Mouse (Mus musculus) heart, embryonic 12.5 days (tissue): ENCODE results near the gene Vipr2. TPM values are rescaled to one million over a fixed set of nuclear protein-coding genes. Genes with fewer than 3 reads are reported as not detected.

Source experiments
- ATAC-seq: fragments of 200-750 bp; cut with Nextera tagmentation; 2 replicates; pipeline ENCODE4 v1.8.0; 2017; ENCODE audit warnings: moderate TSS enrichment, moderate library complexity; ENCODE audit not compliant: insufficient number of reproducible peaks, low FRiP score
- H3K27ac ChIP-seq: fragments of 300-500 bp; sonication (generic); 2 replicates; pipeline ENCODE4 v1.5.1; 2016; ENCODE audit warnings: mild to moderate bottlenecking, moderate library complexity; ENCODE audit not compliant: poor library complexity, severe bottlenecking
- H3K27me3 ChIP-seq: fragments of 300-500 bp; sonication (generic); replicated peaks from 2 replicates; pipeline ENCODE4 v1.6.1; 2016; ENCODE audit warnings: mild to moderate bottlenecking, moderate library complexity
- H3K36me3 ChIP-seq: fragments of 300-500 bp; sonication (generic); 2 replicates; pipeline ENCODE4 v1.6.1; 2016; ENCODE audit warnings: mild to moderate bottlenecking, moderate library complexity
- H3K4me1 ChIP-seq: fragments of 300-500 bp; sonication (generic); replicated peaks from 2 replicates; pipeline ENCODE4 v1.6.1; 2016; ENCODE audit warnings: mild to moderate bottlenecking
- H3K4me2 ChIP-seq: fragments of 300-500 bp; sonication (generic); 2 replicates; pipeline ENCODE4 v1.6.1; 2016; ENCODE audit warnings: mild to moderate bottlenecking, moderate library complexity
- H3K4me3 ChIP-seq: fragments of 300-500 bp; sonication (generic); 2 replicates; pipeline ENCODE4 v1.5.1; 2016; ENCODE audit warnings: mild to moderate bottlenecking
- H3K9ac ChIP-seq: fragments of 300-500 bp; sonication (generic); 2 replicates; pipeline ENCODE4 v1.6.1; 2016; ENCODE audit warnings: mild to moderate bottlenecking, moderate library complexity
- H3K9me3 ChIP-seq: fragments of 300-500 bp; sonication (generic); replicated peaks from 2 replicates; pipeline ENCODE4 v1.6.1; 2016; ENCODE audit warnings: mild to moderate bottlenecking, moderate library complexity
- WGBS: fragments of 180-500 bp; shearing (Covaris S2); methylation state at CpG from one replicate; pipeline ENCODE4 v1.1.7; 2016; 5-methylcytosine and 5-hydroxymethylcytosine counted together
- polyA plus RNA-seq: library from polyadenylated mRNA; unstranded; fragments of >200 nt; fragmentation: Nextera tagmentation; extraction: Ambion mirVana; gene quantifications from 2 replicates; pipeline ENCODE4 v1.2.1, GENCODE M21; 2016

The Vipr2 gene
- polyA plus RNA-seq, 1 experiment from 2014 or later: 0.70 TPM

- 78% methylated on average over 8 of the region's 8 CpGs for WGBS
Measured at GRCm38 (mm10) chr12:116097166-116097565, 19.6 kb downstream of the Vipr2 start.

GRCm38 (mm10) chr12:116101945-116102344, 24.4 kb downstream of the Vipr2 start:
- Histone ChIP-seq H3K4me2 (no peak overlapping the region), H3K4me1 (no peaks in the 10 kb centered on the region), H3K27me3 (no peaks in the 10 kb centered on the region), H3K4me3 (no peak overlapping the region), H3K36me3 (no peaks in the 10 kb centered on the region), H3K27ac (no peak overlapping the region), H3K9ac (no peak overlapping the region), H3K9me3 (no peaks in the 10 kb centered on the region)
- WGBS: 84% methylated on average over 2 of the region's 2 CpGs
- no peak for ATAC-seq

More at GRCm38 (mm10) chr12:116097166-116097565, 19.6 kb downstream of the Vipr2 start:
- Histone ChIP-seq H3K36me3 (no peaks in the 10 kb centered on the region), H3K9me3 (no peaks in the 10 kb centered on the region), H3K4me1 (no peaks in the 10 kb centered on the region), H3K9ac (no peak overlapping the region), H3K27me3 (no peaks in the 10 kb centered on the region), H3K4me2 (no peak overlapping the region), H3K4me3 (no peak overlapping the region), H3K27ac (no peak overlapping the region)
- no peak for ATAC-seq

GRCm38 (mm10) chr12:116109451-116110353, 32.2 kb downstream of the Vipr2 start:
- H3K9ac ChIP-seq: no peak overlapping the region
- no peaks in the 10 kb centered on the region for H3K4me1 ChIP-seq
- no peaks in the 10 kb centered on the region for H3K36me3 ChIP-seq
- H3K9me3 ChIP-seq: peaks cover 14% of the 10 kb centered on the region; the same call in 1 of the 2 replicates
- no peak for ATAC-seq
- no peak overlapping the region for H3K4me2 ChIP-seq
- no peak overlapping the region for H3K4me3 ChIP-seq
- H3K27ac ChIP-seq: no peak overlapping the region
- H3K27me3 ChIP-seq: no peaks in the 10 kb centered on the region
- WGBS: 67% methylated on average over 9 of the region's 9 CpGs

- Histone ChIP-seq H3K9me3 (peaks cover 14% of the 10 kb centered on the region; the same call in 1 of the 2 replicates), H3K27ac (no peak overlapping the region), H3K4me2 (no peak overlapping the region), H3K4me1 (no peaks in the 10 kb centered on the region), H3K27me3 (no peaks in the 10 kb centered on the region), H3K9ac (no peak overlapping the region), H3K4me3 (no peak overlapping the region), H3K36me3 (no peaks in the 10 kb centered on the region)
- no peak for ATAC-seq
- WGBS: 69% methylated on average over 7 of the region's 7 CpGs
Measured at GRCm38 (mm10) chr12:116111007-116111694, 33.6 kb downstream of the Vipr2 start.

- Histone ChIP-seq H3K27me3 (no peaks in the 10 kb centered on the region), H3K9ac (no peak overlapping the region), H3K36me3 (no peaks in the 10 kb centered on the region), H3K27ac (no peak overlapping the region), H3K4me2 (no peak overlapping the region), H3K9me3 (no peaks in the 10 kb centered on the region), H3K4me3 (no peak overlapping the region), H3K4me1 (no peaks in the 10 kb centered on the region)
- ATAC-seq: no peak
- 77% methylated on average over 2 of the region's 2 CpGs for WGBS
Measured at GRCm38 (mm10) chr12:116115781-116116180, 38.3 kb downstream of the Vipr2 start.

GRCm38 (mm10) chr12:116116455-116116854, 38.9 kb downstream of the Vipr2 start:
- Histone ChIP-seq H3K4me3 (no peak overlapping the region), H3K27ac (no peak overlapping the region), H3K9ac (no peak overlapping the region), H3K4me1 (no peaks in the 10 kb centered on the region), H3K9me3 (no peaks in the 10 kb centered on the region), H3K4me2 (no peak overlapping the region), H3K27me3 (no peaks in the 10 kb centered on the region), H3K36me3 (no peaks in the 10 kb centered on the region)
- WGBS: 79% methylated on average over 5 of the region's 5 CpGs
- ATAC-seq: no peak

GRCm38 (mm10) chr12:116117352-116117929, 39.9 kb downstream of the Vipr2 start:
- H3K27me3 ChIP-seq: no peaks in the 10 kb centered on the region
- no peaks in the 10 kb centered on the region for H3K36me3 ChIP-seq
- no peaks in the 10 kb centered on the region for H3K9me3 ChIP-seq
- H3K27ac ChIP-seq: no peak overlapping the region
- 71% methylated on average over 5 of the region's 5 CpGs for WGBS
- H3K9ac ChIP-seq: no peak overlapping the region
- H3K4me2 ChIP-seq: no peak overlapping the region
- no peaks in the 10 kb centered on the region for H3K4me1 ChIP-seq
- no peak overlapping the region for H3K4me3 ChIP-seq
- no peak for ATAC-seq

- Histone ChIP-seq H3K27ac (no peak overlapping the region), H3K4me3 (no peak overlapping the region), H3K4me1 (no peaks in the 10 kb centered on the region), H3K9ac (no peak overlapping the region), H3K9me3 (no peaks in the 10 kb centered on the region), H3K27me3 (no peaks in the 10 kb centered on the region), H3K36me3 (no peaks in the 10 kb centered on the region), H3K4me2 (no peak overlapping the region)
- no peak for ATAC-seq
- WGBS: 68% methylated on average over 3 of the region's 3 CpGs
Measured at GRCm38 (mm10) chr12:116119001-116119400, 41.5 kb downstream of the Vipr2 start.

- no peaks in the 10 kb centered on the region for H3K36me3 ChIP-seq
- H3K4me2 ChIP-seq: no peak overlapping the region
- H3K9me3 ChIP-seq: no peaks in the 10 kb centered on the region
- no peak for ATAC-seq
- no peak overlapping the region for H3K27ac ChIP-seq
- H3K9ac ChIP-seq: no peak overlapping the region
- WGBS: 60% methylated on average over 3 of the region's 3 CpGs
- H3K4me3 ChIP-seq: no peak overlapping the region
- no peaks in the 10 kb centered on the region for H3K4me1 ChIP-seq
- H3K27me3 ChIP-seq: no peaks in the 10 kb centered on the region
Measured at GRCm38 (mm10) chr12:116123786-116124185, 46.3 kb downstream of the Vipr2 start.

GRCm38 (mm10) chr12:116130936-116131335, 53.4 kb downstream of the Vipr2 start:
- Histone ChIP-seq H3K36me3 (no peaks in the 10 kb centered on the region), H3K27ac (no peak overlapping the region), H3K27me3 (no peaks in the 10 kb centered on the region), H3K4me3 (no peak overlapping the region), H3K4me2 (no peak overlapping the region), H3K9ac (no peak overlapping the region), H3K4me1 (no peaks in the 10 kb centered on the region), H3K9me3 (0 out of 2 replicates have a peak, but pooled peaks cover 7% of the 10 kb centered on the region)
- ATAC-seq: no peak
- WGBS: 73% methylated on average over 7 of the region's 7 CpGs

GRCm38 (mm10) chr12:116132909-116133308, 55.4 kb downstream of the Vipr2 start:
- WGBS: 84% methylated on average over 5 of the region's 5 CpGs
- no peak overlapping the region for H3K4me2 ChIP-seq
- H3K27me3 ChIP-seq: no peaks in the 10 kb centered on the region
- H3K9ac ChIP-seq: no peak overlapping the region
- no peaks in the 10 kb centered on the region for H3K4me1 ChIP-seq
- H3K27ac ChIP-seq: no peak overlapping the region
- ATAC-seq: no peak
- no peak overlapping the region for H3K4me3 ChIP-seq
- H3K9me3 ChIP-seq: 0 out of 2 replicates have a peak, but pooled peaks cover 7% of the 10 kb centered on the region
- no peaks in the 10 kb centered on the region for H3K36me3 ChIP-seq
